Mouse (Mus musculus): Measurements from ENCODE around the gene Kcnc2.

Gene Kcnc2

DNA sequence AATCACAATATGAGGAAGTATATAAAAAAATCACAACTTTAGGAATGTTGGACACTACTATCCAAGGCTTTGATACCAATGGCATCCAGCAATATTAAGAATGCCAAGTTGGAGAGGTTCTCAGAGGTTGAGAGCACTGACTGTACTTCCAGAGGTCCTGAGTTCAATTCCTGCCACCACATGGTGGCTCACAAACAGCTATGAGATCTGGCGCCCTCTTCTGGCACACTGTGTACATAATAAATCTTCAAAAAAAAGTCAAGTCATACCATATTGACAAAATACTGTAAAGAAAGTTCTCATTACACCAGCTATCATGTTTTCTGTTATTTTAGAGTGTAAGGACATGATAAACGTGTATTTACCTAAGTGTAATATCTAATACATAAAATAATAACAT is 126.3 kb downstream of the Kcnc2 start:
- no peak for DNase-seq

- DNase-seq = no peak
Observed at GRCm38 (mm10) chr10:112400591-112401404, 129.9 kb downstream of the Kcnc2 start.

GRCm38 (mm10) chr10:112409525-112409924 is 138.6 kb downstream of the Kcnc2 start:
- DNase-seq = no peak

GRCm38 (mm10) chr10:112423327-112423726 is 152.4 kb downstream of the Kcnc2 start:
- DNase-seq = no peak

- DNase-seq = no peak
Observed at GRCm38 (mm10) chr10:112436950-112437349, 166.0 kb downstream of the Kcnc2 start.

- no peak for DNase-seq
Observed at GRCm38 (mm10) chr10:112444640-112445039, 173.7 kb downstream of the Kcnc2 start.

DNA sequence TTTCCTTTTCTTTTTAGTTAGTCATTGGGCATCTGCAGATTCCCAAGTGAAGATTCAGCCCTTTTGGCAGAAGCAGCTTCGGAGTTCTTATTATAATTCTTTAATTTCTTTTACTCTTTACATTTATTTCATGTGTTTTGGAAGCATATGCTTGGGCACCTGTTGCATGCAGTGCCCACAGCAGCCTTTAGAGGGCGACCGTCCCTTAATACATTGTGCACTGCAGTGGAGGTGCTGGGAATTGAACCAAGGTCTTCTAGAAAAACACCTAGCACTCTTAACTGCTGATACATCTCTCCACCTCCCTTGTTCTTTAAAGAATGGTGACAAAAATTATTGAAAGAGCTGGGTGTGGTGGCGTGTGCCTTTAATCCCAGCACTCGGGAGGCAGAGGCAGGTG is 180.0 kb downstream of the Kcnc2 start:
- no peak for DNase-seq

DNA sequence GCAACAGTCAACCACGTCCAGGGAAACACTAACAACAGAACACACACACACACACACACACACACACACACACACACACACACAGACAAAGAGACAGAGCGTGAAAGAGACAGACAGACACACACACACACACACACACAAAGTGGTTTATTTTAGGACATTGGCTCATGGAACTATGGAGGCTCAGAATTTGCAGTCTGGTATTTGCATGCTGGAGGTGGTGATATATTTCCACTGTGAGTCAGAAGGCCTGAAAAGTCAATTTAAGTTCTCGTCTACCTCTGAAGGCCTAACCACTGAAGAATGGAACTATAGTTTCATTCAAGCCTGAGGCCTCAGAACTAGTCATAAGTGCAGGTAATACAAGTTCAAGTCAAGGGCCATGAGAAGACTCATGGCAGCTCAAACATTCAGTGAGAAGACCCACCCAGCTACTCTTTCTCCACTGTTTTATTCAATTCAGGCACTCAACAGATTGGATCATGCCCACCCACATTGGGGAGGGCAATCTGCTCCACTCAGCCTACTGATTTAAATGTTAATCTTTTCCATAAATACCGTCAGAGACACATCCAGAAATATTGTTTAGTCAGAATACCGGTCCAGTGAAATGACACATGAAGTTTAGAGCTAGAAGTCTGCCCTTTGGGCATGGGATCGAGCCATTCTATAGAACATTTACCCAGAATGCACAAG is 197.9 kb downstream of the Kcnc2 start:
- peak; percentile 31 for DNase-seq

DNA sequence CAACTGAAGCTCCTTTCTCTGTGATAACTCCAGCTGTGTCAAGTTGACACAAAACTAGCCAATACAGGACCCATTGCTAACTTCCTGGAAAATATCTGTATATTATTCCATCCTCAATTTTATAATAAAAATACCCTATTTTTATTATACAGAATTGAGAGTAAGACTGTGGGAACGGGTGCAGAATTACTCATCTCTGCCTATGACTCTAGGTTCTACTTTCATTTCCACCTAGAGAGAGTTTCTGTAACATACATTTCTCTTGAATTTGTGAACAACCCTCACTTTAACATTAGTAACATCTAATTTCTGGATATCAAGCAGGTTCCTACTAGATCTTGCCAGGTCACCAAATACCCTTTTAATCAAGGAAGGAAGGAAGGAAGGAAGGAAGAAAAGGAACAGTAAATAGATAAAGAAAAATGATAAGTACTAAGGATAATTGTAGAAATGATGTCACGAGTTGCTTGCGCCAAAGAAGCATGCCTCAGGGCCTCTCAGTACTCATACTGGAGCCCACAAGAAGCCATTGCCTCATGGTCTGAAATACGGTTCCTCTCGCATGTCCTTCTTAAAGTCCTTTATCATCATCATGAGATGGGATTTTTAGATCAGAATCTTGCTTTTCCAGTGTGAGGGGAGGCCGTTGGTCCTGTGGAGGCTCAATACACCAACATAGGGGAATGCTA is 203.3 kb downstream of the Kcnc2 start:
- no peak for DNase-seq

- peak; percentile 40 for DNase-seq
Observed at GRCm38 (mm10) chr10:112481461-112481860, 210.5 kb downstream of the Kcnc2 start.

- DNase-seq = no peak
Observed at GRCm38 (mm10) chr10:112481921-112482607, 211.1 kb downstream of the Kcnc2 start.

DNA sequence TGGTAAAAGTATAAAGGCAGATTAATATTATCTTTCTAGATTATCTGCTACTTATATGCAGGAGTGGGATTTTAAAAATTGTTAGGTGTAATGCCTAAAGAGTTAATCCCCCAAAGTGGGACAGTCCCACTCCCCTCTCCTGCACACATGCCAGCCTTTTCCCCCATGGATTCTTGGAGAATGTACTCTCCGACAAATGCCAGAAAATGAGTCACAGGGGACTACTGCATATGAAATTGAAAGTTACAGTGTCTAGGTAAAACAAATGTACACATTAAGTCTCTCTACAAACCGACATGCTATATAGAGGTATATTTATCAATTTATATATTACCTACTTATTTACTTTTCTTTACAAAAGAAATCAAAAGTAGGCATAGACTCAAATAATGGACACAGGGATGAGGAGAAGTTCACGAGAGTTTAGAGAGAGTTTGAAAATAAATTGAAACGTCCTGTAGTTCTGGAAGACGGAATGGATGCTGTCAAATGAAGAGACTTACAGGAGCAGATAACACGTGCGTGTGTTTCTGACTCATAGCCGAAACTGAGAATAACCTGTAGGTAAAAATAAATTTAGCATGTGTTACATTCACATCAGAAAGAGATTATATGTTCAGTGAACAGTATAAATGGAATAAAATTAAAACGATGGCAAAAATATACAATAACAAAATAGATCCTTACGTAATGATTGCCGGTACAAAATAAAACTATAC is 213.6 kb downstream of the Kcnc2 start:
- no peak for DNase-seq

- no peak for DNase-seq
Observed at GRCm38 (mm10) chr10:112485819-112486218, 214.9 kb downstream of the Kcnc2 start.

DNA sequence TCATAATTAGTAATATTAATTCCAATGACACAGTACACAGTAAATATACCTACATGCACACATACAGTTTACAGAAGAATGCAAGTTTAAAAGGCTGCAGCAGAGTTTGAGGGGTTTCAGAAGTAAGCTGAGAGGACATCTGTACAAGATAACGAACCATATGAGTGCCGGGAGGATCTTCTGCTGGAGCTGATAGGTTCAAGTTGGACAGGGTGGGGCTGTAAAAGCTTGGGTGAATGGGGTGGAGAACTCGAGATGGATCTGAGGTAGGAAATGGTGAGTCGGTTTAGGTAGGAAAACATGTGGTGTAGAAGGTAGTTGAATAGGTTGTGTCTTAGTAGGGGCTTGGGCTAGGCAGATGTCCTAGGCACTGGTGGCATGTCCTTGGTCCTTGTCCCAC is 217.8 kb downstream of the Kcnc2 start:
- no peak for DNase-seq
